Mouse (Mus musculus): ENCODE measurements around the gene Il17ra. TPM values are rescaled to one million over a fixed set of nuclear protein-coding genes. Genes with fewer than 3 reads are reported as not detected.
A peak's percentile ranks its signal among the peaks of the same experiment; 100 is the strongest.

Gene Il17ra
- polyA plus RNA-seq, 1 experiment from 2014 or later, result 4.0 TPM

DNA sequence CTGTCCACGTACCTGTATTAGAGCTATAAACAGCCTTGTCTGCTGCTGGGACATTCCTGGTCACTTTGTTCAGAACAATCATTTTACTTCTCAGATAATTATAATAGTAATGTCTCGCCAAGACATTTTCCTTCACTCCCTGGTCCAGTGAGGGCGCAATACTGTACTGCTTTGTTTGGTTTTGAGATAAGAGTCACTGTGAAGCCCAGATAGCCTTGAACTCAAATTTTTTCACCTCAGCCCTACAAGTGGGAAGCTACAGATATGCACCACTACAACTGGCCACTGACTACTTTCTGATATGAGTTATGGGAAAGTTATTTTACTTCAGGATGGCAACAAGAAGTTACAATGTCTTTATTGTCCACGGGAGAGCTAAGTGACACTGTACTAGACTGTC, 53.4 kb downstream of the Il17ra start:
- Histone ChIP-seq H3K4me3 (replicated peaks) (no peak overlapping the region), H3K4me2 (no peak overlapping the region), H3K27me3 (replicated peaks) (no peaks in the 10 kb centered on the region), H3K36me3 (peaks cover 51% of the 10 kb centered on the region), H3K27ac (replicated peaks) (no peak overlapping the region), H3K4me1 (no peaks in the 10 kb centered on the region), H3K9me3 (replicated peaks) (no peaks in the 10 kb centered on the region), H3K9ac (replicated peaks) (no peak overlapping the region)
- 95% methylated on average over 4 of the region's 4 CpGs for whole genome bisulfite sequencing
- ATAC-seq (ENCODE audit: low FRiP score), result no peak

DNA sequence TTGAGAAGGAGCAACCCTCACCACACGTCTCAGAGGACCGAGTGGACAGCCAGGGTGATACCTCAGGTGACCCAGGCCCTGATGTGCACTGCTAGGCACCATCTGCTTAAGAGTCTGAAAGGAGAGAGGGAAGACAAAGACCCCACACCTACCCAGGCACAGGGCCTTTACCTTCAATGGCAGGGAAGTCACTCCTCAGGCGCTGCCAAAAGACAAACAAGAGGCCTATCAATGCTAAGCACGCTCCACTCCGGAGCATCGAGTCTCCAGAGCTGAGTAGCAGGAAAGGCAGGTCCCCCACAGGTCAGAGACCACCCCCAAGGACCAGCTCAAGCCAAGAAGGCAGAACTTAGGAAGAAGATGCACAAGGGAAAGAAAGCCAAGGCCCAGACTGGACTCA, 53.8 kb downstream of the Il17ra start:
- no peak overlapping the region for H3K4me3 ChIP-seq (replicated peaks)
- H3K4me2 ChIP-seq, result no peak overlapping the region
- no peak overlapping the region for H3K27ac ChIP-seq (replicated peaks)
- no peak overlapping the region for H3K9ac ChIP-seq (replicated peaks)
- no peaks in the 10 kb centered on the region for H3K9me3 ChIP-seq (replicated peaks)
- H3K27me3 ChIP-seq (replicated peaks), result no peaks in the 10 kb centered on the region
- no peaks in the 10 kb centered on the region for H3K4me1 ChIP-seq
- 88% methylated on average over 6 of the region's 6 CpGs for whole genome bisulfite sequencing
- peaks cover 54% of the 10 kb centered on the region for H3K36me3 ChIP-seq
- no peak for ATAC-seq (ENCODE audit: low FRiP score)

DNA sequence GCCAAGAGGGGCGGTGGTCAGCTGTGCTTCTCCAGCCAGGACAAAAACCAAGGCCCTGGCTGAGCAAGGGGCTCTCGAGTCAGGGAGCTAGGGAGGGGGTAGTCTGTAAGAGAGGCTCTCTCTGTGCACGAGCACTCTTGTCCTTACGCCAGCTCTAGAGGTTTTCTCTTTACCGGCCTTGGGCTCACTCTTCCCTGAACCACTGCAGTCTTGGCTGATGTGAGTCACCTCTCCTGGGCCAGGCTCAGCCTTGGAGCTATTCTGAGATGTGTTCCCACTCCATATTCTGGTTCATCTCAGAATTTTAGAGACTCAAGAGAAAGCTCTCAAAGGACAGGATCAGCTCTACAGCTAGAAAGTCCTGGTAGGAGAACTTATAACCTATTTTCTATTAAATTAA, 54.3 kb downstream of the Il17ra start:
- Histone ChIP-seq H3K27me3 (replicated peaks) (no peaks in the 10 kb centered on the region), H3K9ac (replicated peaks) (no peak overlapping the region), H3K4me1 (no peaks in the 10 kb centered on the region), H3K4me2 (no peak overlapping the region), H3K9me3 (replicated peaks) (no peaks in the 10 kb centered on the region), H3K4me3 (replicated peaks) (no peak overlapping the region), H3K27ac (replicated peaks) (no peak overlapping the region), H3K36me3 (peaks cover 57% of the 10 kb centered on the region)
- ATAC-seq (ENCODE audit: low FRiP score), result no peak
- 89% methylated on average over 5 of the region's 5 CpGs for WGBS

DNA sequence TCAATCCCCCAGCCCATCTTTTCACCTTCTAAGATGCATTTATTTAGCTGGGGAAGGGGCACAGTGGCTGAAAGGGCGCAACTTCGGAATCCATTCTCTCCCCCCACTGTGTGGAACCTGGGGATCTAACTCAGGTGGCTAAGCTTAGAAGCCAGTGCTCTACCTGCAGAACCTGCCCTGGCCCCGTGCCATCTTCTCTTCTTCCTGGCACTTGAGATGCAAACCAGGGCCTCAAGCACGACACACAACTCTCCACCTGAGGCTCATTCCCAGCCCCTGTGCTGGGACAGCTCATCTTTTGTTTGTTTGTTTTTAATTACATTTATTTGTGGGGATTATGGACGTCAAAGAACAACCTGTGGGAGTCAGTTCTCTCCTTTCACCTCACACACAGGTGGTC, 56.6 kb downstream of the Il17ra start:
- no peak overlapping the region for H3K27ac ChIP-seq (replicated peaks)
- ATAC-seq (ENCODE audit: low FRiP score), result no peak
- H3K36me3 ChIP-seq, result peaks cover 49% of the 10 kb centered on the region
- H3K4me2 ChIP-seq, result no peak overlapping the region
- H3K9me3 ChIP-seq (replicated peaks), result no peaks in the 10 kb centered on the region
- 90% methylated on average over 5 of the region's 5 CpGs for WGBS
- H3K4me1 ChIP-seq, result no peaks in the 10 kb centered on the region
- H3K9ac ChIP-seq (replicated peaks), result no peak overlapping the region
- no peak overlapping the region for H3K4me3 ChIP-seq (replicated peaks)
- H3K27me3 ChIP-seq (replicated peaks), result no peaks in the 10 kb centered on the region

DNA sequence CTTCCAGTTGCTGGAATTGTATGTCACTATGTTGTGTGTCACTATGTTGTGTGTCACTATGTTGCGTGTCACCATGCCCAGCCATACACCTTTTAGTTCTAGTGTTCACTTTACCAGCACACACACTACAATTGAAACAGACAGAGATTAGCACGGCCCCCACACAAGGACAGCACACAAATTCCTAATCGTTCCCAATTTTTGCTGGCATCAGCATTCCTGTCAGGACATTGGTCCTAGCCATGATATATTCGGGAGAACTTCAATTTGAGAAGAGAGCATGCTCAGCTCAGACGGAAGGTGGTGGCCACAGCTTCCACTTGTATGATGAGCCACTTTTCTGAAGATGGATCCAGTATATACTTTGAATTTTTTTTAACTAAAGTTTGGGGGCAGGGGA, 61.7 kb downstream of the Il17ra start:
- 90% methylated on average over 5 of the region's 5 CpGs for whole genome bisulfite sequencing
- peaks cover 18% of the 10 kb centered on the region for H3K4me1 ChIP-seq

DNA sequence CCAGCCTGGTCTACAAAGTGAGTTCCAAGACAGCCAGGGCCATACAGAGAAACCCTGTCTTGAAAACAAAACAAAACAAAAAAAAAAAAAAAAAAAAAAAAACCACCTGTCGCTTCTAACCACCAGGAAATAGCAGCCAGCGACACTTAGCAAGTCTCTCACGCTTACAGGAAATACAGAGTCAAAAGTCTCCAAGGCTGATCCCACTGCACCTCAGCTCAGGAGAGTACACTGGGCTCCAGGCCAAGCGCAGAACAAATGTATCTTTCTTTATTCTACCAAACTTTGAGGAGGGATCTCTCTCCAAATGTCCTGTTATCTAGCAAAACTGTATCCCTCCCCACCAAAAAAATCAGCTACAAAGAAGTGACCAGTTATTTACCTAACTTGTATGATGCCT, 66.1 kb downstream of the Il17ra start:
- H3K27ac ChIP-seq (replicated peaks), result no peak overlapping the region

More for the DNA sequence above, 61.7 kb downstream of the Il17ra start:
- H3K9ac ChIP-seq (replicated peaks), result no peak overlapping the region
- no peaks in the 10 kb centered on the region for H3K9me3 ChIP-seq (replicated peaks)
- H3K36me3 ChIP-seq, result peaks cover 33% of the 10 kb centered on the region
- H3K27me3 ChIP-seq (replicated peaks), result no peaks in the 10 kb centered on the region
- no peak overlapping the region for H3K4me2 ChIP-seq
- no peak overlapping the region for H3K4me3 ChIP-seq (replicated peaks)
- ATAC-seq (ENCODE audit: low FRiP score), result no peak
- H3K27ac ChIP-seq (replicated peaks), result no peak overlapping the region

DNA sequence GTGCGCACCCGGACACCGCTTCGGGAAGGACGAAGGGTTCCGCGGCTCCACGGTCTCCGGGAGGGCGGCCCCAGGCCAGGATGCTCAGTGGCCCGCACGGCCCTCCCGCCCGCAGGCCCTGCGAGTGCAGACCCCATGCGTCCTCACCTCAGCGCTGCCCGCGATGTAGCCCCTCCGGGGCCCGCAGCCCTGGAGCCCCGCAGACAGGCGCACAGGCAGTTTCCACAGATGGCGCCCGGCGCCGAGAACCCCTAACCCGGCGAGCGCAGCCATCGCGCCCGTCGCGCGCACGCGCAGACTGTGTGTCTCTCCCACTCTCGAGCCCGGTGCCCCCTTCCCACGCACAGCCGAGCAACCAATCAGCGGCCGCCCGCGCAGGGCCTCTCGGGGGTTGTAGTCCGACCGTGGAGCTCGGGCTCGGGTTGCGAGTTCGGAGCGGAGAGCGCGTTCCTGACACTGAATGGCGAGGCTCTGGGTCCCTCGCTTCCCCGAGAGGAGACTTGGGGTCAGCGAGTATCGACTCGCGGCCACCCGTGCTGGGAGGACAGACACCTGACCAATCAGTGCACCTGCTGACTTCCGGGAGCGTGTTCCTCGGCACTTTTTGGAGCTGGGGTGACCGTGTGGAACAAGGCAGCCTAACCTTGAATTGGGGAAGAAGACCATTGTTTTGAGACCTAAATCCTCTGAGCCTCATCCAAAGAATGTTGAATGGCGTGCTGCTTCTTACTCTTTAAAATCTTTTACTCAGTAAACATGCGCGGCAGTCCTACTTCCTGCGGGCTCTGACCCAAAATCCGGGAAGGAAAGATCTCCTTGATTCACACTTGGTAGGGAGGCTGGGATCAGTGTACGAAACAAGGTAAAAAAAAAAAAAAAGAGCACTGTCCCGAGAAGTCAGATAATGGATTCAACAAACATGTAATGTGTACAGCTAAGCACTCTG, 68.2 kb downstream of the Il17ra start, which contains the start of gene Hdhd5:
TSS of gene Hdhd5 (minus strand) at position 300 of the 946 bp plus-strand sequence.
- under 1% methylated on average over 75 of the region's 75 CpGs for WGBS
- H3K27ac ChIP-seq (replicated peaks), result peak within 1 kb of the TSS; percentile 75
- H3K27me3 ChIP-seq (replicated peaks), result no peaks in the 10 kb centered on the region
- H3K9me3 ChIP-seq (replicated peaks), result no peaks in the 10 kb centered on the region
- H3K4me1 ChIP-seq, result peaks cover 32% of the 10 kb centered on the region
- peak within 1 kb of the TSS; percentile 72 for H3K4me3 ChIP-seq (replicated peaks)
- no peaks in the 10 kb centered on the region for H3K36me3 ChIP-seq
- ATAC-seq (ENCODE audit: low FRiP score), result peak; percentile 99
- H3K9ac ChIP-seq (replicated peaks), result peak within 1 kb of the TSS; percentile 90
- H3K4me2 ChIP-seq, result peak within 1 kb of the TSS; percentile 71

More for the DNA sequence above, 66.1 kb downstream of the Il17ra start:
- H3K9me3 ChIP-seq (replicated peaks), result no peaks in the 10 kb centered on the region
- ATAC-seq (ENCODE audit: low FRiP score), result no peak
- H3K27me3 ChIP-seq (replicated peaks), result no peaks in the 10 kb centered on the region
- 0 out of 2 replicates have a peak overlapping the region, but pooled peaks have one; percentile 11 for H3K9ac ChIP-seq (replicated peaks)
- H3K4me1 ChIP-seq, result peaks cover 32% of the 10 kb centered on the region
- no peak overlapping the region; the same call in 1 of the 2 replicates for H3K4me3 ChIP-seq (replicated peaks)
- H3K36me3 ChIP-seq, result no peaks in the 10 kb centered on the region
- peak overlapping the region; percentile 71 for H3K4me2 ChIP-seq
- 73% methylated on average over 4 of the region's 4 CpGs for WGBS

DNA sequence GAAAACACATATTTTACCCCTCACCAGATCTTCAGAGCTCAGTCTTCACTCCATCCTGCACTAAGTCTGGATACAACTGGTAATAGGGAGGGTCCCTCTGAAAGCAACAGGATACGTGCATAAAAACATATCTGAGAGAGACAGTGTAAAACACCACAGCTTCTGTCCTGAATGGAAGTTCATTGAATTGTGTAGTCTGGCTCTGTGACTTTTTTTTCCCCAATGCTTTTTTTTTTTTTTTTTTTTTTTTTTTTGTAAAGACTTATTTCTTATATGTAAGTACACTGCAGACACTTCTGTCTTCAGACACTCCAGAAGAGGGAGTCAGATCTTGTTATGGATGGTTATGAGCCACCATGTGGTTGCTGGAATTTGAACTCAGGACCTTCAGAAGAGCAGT, 69.5 kb downstream of the Il17ra start:
- Histone ChIP-seq H3K36me3 (no peaks in the 10 kb centered on the region), H3K27me3 (replicated peaks) (no peaks in the 10 kb centered on the region), H3K4me1 (peaks cover 32% of the 10 kb centered on the region), H3K4me2 (no peak overlapping the region), H3K27ac (replicated peaks) (no peak overlapping the region), H3K9me3 (replicated peaks) (no peaks in the 10 kb centered on the region), H3K4me3 (replicated peaks) (no peak overlapping the region), H3K9ac (replicated peaks) (no peak overlapping the region)
- 83% methylated on average over 1 of the region's 1 CpGs for WGBS
- ATAC-seq (ENCODE audit: low FRiP score), result no peak

DNA sequence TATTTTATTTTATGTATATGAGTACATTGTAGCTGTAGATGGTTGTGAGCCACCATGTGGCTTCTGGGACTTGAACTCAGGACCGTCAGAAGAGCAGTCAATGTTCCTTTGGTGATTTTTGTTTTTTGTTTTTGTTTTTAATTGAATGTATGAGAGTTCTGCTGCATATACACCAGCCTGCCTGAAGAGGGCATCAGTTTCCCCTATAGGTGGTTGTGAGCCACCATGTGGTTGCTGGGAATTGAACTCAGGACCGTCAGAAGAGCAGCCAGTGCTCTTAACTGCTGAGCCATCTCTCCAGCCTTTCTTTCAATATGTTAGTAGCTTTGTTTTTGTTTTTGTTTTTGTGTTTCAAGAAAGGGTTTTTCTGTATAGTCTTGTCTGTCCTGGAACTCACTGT, 73.3 kb downstream of the Il17ra start:
- H3K27ac ChIP-seq (replicated peaks), result no peak overlapping the region
- H3K9ac ChIP-seq (replicated peaks), result no peak overlapping the region
- no peak overlapping the region for H3K4me3 ChIP-seq (replicated peaks)
- no peaks in the 10 kb centered on the region for H3K9me3 ChIP-seq (replicated peaks)
- H3K4me2 ChIP-seq, result no peak overlapping the region
- no peaks in the 10 kb centered on the region for H3K27me3 ChIP-seq (replicated peaks)
- H3K4me1 ChIP-seq, result peaks cover 17% of the 10 kb centered on the region
- no peaks in the 10 kb centered on the region for H3K36me3 ChIP-seq
- no peak for ATAC-seq (ENCODE audit: low FRiP score)
- WGBS, result 89% methylated on average over 2 of the region's 2 CpGs

Other genes with a start within 250 kb of the Il17ra start
- gene D330020A13Rik, start 168.9 kb upstream of the Il17ra start, polyA plus RNA-seq (2015; fragmentation: Nextera tagmentation; extraction: Ambion mirVana), result 0.45 TPM in 1 of 2 replicates, not detected in the other
- 0.24 and 0.51 TPM in 2 replicates for gene B4galnt3, start 168.7 kb upstream of the Il17ra start, polyA plus RNA-seq (2015; fragmentation: Nextera tagmentation; extraction: Ambion mirVana)
- gene Kdm5a, start 99.1 kb upstream of the Il17ra start, polyA plus RNA-seq (2015; fragmentation: Nextera tagmentation; extraction: Ambion mirVana), result 26.5 and 30.9 TPM in 2 replicates
- gene Ccdc77, start 98.9 kb upstream of the Il17ra start, polyA plus RNA-seq (2015; fragmentation: Nextera tagmentation; extraction: Ambion mirVana), result 11.1 and 16.5 TPM in 2 replicates
- gene Tmem121b, start 30.6 kb downstream of the Il17ra start, polyA plus RNA-seq (2015; fragmentation: Nextera tagmentation; extraction: Ambion mirVana), result 2.1 and 2.3 TPM in 2 replicates
- 16.8 and 18.8 TPM in 2 replicates for gene Hdhd5, start 68.1 kb downstream of the Il17ra start, polyA plus RNA-seq (2015; fragmentation: Nextera tagmentation; extraction: Ambion mirVana)
- gene Cecr2, start 203.1 kb downstream of the Il17ra start, polyA plus RNA-seq (2015; fragmentation: Nextera tagmentation; extraction: Ambion mirVana), result 1.4 and 1.7 TPM in 2 replicates